Mouse (Mus musculus) natural killer cell, adult 2 months (primary cell): Measurements from ENCODE around the gene Rora.
A peak's percentile ranks its signal among the peaks of the same experiment; 100 is the strongest.

Source experiments
- DNase-seq, 2 experiments: peaks; one replicate each; pipeline ENCODE4 v3.0.0; 2022; ENCODE audit warnings: low spot score in 2 of 2

Rora gene

DNA sequence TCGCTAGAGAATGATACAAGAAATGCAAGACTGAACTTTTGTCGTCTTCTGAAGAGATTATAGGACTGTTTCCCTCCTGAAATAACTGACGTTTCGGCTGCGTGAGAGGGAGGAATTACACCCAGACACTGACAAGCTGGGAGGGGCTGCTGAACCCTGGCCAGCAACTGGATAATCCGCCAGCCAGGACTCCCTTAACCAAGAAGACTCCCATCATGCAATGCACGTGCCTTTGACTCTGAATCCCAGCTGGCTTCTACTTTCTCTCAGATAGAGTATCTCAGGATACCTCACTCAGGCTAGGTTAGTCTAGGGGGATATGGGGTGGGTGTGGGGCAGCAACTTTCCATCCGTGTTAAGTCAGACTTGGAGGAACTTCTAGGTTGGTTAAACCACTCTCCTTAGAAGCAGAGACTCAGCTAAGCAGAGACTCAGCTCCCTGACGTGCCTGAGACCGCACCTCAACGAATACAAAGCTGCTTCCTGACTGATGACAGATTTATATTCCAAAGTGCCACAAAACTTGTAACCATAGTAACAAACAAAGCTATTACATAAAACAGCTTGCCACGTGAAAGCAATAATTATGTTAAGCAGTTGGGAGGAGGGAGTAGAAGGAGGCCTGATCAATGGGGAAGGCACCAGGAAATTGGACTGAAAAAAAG is 302.8 kb downstream of the Rora start:
- no peak for DNase-seq

DNA sequence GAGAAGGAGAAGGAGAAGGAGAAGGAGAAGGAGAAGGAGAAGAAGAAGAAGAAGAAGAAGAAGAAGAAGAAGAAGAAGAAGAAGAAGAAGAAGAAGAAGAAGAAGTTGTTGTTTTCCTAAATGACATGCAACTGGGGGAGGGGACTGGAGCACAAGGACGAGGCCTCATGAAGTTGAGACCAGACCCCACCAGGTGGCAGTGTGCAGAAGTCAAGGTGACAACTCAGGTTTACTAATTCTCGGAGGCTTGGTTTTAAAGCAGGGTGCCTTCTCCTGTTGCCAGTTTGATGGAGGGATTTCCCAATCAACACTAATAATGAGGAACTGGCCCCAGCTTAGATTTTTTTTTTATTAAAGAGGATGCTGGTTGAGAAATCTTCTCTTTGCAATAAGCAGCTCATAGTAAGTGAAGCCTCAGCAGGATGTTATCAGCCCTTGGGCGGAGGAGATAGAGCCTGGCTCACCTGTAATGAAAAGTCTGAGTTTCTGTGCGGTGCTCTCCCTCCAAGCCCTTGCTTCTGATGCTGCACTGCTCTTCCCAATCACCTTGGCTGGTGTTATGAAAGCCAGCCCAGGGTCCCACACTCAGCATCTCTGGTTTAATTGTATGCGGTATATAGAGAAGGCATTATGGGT is 303.5 kb downstream of the Rora start:
- DNase-seq, result peak; percentile 49 to 51

DNA sequence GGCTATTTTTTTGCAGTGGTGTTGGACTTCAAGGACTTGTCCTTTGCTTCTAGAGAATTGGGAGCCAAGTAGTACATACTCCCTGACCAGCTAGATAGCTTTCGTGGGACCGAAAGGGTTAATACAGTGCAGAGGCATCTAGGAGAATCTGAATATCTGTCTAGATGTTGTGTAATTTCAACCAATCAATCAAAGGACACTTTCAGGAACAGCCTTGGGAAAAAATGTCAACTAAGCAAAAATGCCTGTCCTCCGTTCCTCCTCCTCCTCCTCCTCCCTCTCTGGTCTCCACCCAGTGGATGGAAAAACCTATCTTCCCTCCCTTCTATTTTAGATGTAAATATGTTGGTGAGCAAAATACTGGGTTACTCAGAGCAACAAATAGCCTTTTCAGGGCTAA is 304.2 kb downstream of the Rora start:
- DNase-seq, result no peak

DNA sequence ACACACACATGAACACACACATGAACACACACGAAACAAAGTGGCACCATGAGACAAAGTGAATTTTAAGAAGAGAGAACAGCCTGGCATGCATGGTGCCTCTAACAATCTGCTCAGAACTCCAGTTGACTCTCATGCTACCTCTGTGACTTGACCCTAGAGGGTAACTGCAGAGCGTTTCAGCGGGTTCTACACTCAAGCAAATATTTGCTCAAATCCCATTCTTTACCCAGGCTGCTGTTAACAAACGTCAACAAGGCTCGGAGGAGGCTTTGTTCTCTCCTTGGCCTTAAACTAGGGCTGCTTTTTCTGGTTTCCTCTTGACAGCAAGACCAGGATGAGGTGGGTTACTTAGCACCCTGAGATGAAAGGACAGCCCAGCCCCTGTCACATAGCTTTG is 305.3 kb downstream of the Rora start:
- DNase-seq, result no peak

DNA sequence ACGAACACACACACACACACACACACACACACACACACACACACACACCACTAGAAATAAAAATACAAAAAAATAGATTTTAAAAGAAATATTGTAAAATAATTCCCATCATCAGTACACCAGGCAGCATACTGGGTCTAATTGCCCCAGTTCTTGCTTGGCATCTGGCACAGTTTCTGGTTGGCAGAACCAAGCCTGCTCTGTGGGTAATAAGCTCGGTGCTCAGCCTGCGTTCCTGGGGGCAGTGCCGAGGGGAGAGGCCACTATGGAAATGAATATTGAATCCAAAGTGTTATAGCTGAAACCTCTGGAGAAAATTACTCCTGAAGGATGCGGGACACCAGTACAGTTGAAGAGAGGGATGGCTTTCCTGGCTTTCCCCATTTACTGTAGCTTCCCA is 310.3 kb downstream of the Rora start:
- DNase-seq, result no peak

DNA sequence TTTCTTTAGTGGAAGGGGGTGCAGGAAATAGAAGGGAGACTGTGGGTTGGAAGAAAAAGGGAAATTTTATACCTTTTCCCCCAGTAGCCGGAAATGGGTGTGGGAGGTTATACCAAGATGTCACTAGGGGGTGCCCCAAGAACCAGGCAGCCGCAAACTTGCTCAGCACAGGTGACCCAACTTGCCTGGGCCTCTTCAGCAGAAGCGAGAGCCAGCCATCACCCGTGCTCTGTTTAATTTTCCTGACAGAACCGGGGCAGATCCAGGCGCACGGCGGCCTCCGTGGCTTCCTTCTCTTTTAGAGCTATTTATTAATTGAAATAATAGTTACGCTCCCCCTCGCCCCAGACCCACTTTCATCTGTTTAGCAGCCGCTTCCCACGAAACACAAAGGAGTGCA is 313.0 kb downstream of the Rora start:
- peak; percentile 24 to 34 for DNase-seq

DNA sequence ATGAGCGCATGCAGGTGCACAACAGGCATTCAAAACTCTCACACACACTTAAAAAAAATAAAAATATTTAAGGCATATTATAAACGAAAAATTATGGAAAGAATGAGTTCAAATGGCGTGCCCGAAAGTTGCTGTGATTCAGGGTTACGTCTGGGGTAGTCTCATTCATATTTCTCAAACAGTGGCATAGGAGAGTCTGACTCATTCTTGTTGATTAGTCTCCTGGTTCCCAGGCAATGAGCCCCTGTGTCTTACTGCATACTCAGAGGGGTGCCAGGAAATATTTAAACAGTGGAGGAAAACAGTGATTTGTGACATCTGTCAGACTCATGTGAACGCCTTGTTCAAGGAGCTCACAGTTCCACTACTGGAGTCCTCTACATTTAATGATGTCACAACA is 316.5 kb downstream of the Rora start:
- DNase-seq, result no peak

DNA sequence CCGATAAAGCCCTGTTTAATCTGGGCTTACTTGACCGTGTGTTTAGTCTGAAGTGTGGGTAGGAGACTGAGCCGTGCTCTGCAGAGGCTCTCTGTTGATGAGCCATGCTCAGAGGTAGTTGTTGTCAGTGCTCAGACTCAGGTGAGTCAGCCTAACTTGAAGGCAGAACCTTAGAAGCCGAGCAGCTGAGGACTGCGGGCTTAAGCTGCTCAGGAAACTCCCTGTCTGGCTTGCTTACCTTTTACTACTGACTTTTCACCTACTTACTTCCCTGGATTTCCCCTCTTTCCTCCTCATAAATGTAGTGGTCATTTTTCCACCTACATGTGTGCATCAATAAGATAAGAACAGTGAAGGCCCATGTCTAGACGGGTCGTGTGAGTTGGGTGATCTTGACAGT is 318.7 kb downstream of the Rora start:
- DNase-seq, result no peak

DNA sequence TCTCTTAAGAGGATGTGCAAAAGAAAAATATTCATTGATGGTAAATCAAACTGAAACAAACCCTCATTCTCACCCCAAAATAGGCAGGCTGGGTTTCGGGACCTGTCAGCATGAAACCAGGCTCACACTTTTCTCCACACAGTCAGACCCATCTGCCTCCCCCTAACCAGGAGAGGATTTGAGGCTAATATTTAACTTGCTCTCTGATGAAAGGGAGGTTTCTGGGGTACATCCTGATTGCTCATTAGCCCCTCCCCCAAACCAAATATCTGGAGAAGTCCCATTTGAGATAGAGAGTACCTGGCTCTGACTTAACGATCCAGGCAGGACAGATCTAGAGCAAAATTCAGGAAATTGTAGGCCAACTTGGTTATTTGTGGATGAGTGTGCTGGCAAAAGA is 320.9 kb downstream of the Rora start:
- no peak for DNase-seq

DNA sequence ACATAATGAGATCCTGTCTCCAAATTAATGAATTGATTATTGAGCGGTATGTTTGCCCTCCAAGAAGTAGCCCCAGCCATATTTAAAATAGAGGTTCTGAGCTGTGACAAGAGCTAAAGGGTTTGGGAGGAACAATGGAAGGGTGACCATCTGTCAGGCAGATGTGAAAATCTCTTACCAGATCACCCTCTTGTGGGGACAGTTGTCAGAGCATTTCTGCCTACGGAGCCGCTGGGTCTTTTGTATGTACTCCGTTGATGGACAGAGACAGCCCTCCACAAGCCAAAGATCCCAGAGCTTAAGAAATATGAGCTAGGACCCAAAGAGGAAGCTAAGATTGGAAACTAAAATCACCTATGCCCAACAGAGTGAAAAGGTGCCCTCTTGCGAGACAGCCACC is 322.6 kb downstream of the Rora start:
- no peak for DNase-seq

DNA sequence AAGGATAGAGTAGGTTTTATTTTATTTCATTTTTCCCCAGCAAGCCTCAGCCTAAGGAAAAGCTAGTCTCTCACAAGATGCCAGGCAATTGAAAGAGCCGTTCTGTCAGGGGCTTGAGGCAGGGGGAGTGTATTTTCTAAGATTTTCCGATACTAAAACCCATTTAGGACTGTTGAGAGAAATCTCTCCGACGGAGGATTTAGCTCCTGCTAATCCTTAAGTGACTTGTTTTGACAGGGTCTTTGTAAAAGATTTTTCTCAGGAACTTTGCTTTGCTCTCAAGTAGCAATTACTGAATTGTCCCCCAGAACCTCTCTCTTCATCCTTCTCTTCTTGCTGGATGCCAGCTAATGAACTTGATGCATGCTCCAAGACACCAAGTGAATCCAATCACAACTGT is 323.3 kb downstream of the Rora start:
- DNase-seq, result no peak

DNA sequence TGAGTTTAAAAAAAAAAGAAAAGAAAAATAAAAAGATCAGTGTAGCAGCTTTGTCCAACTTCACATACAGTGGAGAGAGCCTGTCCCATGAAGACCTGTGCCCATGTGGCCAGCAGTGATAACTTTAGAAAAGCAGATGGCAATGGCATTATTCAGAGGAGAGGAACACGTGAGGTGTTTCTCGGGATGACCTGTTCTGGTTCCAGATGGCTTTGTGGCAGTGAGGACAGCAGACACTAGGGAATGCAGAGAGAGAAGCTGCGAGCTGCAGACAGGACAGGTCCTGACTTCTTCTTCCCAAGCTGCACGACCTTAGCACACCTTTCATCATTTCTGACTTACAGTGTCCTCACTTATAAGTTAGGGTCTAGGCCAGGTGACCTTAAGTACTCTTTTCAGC is 325.1 kb downstream of the Rora start:
- no peak for DNase-seq

DNA sequence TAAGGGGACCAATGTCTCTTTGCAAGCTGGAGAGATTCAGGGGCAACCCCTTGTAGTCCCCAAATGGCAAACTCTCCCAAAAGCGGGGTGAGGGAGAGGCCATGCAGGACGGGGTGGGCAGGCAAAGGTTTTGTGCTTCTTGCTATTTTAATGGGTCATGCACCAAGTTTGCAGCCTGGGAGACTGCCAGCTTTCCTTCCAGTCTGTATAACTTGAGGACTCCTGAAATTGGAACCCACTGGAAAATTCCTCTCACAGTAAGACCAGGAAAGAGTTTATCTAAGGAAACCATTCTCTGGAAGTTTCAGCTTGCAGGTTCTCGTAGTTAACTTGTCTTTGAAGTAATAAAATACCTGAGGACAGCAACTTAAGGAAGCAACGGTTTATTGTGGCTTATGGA is 326.5 kb downstream of the Rora start:
- DNase-seq, result no peak

DNA sequence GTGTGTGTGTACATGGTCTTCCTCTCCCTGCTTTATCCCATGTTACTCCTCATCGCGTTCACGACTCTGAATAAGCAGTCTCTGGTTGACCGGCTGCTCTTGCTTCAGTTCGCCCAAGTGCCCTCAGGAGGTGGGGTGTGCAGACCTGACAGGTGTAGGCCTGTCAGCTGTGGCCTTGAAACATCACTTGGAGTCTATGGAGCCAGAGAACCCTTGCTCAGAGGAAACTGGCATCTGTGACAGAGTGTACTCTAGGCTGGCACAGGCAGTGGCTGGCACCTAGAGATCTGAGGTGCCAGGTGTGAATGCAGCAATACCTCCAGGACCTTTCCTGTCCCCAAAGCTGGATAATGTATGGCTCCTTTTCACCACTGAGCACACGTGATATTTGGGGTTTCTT is 331.5 kb downstream of the Rora start:
- DNase-seq, result no peak

DNA sequence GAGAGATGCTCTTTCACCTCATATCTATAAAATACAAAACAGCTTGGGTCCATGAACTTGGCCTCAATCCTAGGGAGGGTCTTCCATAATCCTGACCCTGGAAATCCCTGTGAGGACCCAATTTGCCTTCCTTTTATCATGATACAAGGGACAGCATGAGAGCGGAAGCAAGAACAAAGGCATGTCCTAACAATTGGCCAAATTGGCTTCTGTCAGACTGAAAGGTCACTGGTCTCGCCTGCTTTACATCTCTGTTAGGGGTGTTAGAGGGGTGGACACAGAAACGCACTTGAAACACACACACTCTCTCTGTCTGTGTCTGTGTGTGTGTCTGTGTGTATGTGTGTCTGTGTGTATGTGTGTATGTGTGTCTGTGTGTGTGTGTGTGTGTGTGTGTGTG is 332.2 kb downstream of the Rora start:
- no peak for DNase-seq

DNA sequence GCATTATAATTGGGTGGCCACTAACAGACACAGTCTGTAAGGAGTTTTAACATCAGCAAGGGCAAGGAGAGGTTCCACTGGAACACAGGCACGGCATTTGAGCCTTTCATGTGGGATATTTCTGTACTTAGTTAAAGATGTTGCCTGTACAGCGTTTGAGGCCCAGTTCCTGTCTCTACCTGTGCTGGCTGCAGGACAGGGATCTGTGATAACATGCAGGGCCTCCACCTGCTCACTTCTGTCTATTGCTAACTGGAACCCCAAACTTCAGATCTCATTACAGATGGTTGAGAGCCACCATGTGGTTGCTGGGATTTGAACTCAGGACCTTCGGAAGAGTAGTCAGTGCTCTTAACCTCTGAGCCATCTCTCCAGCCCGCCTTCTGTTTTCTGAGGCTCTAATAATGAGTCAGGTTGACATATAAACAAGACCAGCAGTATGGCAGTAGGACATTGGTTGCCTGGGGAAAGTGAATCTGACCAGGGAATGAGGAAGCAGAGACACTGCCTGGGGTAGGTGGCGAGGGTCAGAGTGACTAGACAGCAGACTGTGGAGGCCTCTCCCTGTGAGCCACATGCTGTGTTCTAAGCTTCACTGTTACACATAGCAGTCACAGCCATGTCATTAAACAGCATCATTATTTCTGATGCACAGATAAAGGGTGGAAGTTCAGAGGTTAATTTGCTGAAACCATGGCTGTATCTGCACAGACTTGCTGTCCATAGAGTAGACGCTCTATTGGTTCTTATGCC is 333.9 kb downstream of the Rora start:
- DNase-seq, result no peak

DNA sequence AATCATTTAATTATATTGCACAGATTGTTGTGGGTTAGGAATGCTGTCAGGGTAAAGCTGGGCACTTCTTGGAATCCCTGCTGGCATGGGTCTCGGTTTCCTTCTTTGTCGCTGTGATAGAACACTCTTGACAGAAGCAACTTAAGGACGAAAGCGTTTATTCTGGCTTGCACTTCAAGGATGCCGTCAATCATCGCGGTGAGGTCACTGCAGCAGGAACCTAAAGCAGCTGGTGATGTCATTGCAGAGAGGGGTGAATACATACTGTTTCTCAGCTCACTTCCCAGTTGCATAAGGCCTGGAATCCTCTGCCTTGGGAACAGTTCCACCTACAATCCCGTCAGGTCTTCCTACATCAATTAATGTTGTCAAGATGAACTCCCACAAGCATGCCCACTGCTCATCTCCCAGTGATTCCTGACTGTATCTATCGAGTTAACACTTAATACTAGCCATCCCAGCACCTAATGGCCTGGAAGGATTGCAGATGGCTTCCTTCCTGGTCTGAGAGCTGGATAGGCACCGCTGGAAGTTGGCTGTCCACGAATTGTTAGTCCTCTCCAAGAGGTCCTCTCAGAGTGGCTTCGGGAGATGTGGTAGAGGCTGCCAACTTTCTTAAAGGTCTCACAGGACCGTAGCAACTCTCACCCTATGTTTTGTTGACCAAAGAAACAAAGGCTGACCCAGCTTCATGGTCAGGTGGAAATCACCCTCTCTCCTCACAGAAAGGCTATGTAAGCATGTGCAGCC is 334.8 kb downstream of the Rora start:
- no peak for DNase-seq

DNA sequence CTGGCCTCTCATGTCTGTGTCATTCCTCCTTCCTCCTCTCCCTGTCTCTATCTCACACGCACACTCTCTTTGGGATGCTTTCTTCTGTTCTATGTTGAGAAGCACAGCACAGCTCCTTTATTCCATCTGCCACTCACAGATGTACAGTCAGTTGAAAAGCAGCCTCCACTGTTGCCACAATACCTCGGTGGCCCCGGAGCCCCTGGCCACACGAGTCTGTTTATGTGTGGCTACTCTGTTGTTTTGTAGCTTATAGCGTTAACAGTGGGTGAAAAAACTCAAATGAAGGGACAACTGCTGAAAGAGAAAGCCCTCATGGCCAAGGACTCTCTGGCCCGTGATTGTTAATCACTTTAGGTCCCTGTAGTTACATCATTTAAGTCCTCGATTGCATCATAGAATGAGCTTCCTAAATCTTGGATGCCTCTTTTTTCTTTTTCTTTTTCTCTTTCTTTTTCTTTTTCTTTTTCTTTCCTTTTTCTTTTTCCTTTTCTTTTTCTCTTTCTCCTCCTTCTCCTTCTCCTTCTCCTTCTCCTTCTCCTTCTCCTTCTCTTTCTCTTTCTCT is 336.4 kb downstream of the Rora start:
- DNase-seq, result no peak

DNA sequence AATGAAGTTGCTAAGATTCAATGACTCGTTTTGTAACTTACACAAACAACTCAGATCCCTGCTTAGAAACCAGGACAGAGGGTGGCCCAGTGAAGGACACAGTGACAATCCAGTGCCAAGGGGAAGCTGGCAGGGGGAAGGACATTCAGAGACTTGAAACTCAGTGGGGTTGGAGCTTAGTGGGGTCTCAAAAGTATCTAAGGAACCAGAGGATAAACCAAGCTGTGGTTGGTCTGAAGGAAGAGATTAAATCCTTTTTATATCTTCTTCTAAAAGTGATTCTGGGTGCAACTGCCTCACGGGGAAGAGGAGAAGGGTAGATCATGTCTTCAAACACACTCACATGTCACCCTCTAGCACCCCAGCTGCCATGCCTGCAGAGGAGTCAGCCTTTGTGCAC is 340.3 kb downstream of the Rora start:
- no peak for DNase-seq

DNA sequence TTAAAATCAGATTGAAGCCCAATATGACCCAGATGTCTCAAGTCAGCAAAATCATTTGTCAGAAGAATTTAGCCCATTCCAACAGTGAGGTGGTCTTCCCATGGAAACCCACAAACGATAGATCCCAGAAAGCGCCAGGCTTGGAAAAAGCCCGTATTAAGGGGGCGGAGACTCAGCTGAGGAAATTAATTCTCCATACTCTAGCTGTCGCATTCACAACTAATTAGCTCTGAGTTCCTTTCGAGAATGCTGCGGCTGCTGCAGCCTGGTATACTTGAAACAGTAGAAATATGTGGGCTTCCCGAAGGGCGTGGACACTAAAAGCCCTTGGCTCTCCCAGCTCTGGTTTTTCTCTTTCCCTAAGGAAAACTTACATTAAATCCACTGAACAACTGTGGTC is 345.4 kb downstream of the Rora start:
- DNase-seq, result no peak

DNA sequence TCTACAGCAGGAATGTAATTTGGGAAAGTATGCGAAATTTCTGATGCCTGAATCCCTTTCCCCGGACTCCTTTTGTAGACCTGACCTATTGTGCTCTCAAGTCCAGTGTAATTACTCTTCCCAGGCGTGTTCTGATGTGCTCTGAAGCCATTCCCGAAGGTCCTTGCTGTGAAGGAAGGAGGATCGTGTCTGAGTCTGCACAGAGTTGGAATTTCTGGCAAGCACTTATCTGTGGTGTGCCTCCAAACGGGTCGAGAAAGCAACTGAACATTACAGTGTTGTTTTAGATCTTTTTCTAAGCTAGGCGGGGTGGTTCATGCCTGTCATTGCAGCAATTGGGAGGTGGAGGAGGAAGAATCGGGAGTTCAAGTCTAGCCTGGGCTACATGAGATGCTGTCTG is 350.9 kb downstream of the Rora start:
- no peak for DNase-seq

DNA sequence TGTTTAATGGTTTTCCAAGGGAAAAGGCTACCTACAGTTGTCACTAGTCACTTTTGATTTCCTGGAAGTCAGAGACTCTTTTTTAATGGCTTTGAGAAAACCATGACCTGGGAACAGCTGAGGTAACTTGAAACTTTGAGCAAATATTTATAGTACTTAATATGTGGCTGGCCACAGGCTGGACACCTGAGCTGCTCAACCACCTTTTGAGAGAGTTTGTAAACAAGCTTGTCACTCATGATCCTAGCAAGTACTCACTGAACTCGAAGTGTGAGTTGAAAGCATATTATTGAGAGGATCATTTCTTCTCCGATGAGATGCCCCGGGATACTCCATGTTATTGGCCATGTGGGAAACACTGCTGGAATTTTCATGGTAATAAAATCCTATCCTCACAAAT is 353.1 kb downstream of the Rora start:
- no peak for DNase-seq
